Mouse (Mus musculus) midbrain, embryonic 16.5 days (tissue): ENCODE results near the gene Fancd2. TPM values are rescaled to one million over a fixed set of nuclear protein-coding genes. Genes with fewer than 3 reads are reported as not detected.

Source experiments
- ATAC-seq: fragments of 200-750 bp; cut with Nextera tagmentation; 2 replicates; pipeline ENCODE4 v1.8.0; 2017; ENCODE audit warnings: moderate TSS enrichment
- H3K27ac ChIP-seq: fragments of 300-500 bp; sonication (generic); 2 replicates; pipeline ENCODE4 v1.5.1; 2014; ENCODE audit warnings: mild to moderate bottlenecking, low read length, mixed read lengths
- H3K27me3 ChIP-seq: fragments of 300-500 bp; sonication (generic); 2 replicates; pipeline ENCODE4 v1.6.1; 2014; ENCODE audit warnings: low read depth, low read length, mixed read lengths; ENCODE audit not compliant: control insufficient read depth, insufficient read depth
- H3K36me3 ChIP-seq: fragments of 300-500 bp; sonication (generic); 2 replicates; pipeline ENCODE4 v1.6.1; 2014; ENCODE audit warnings: mild to moderate bottlenecking, low read length, moderate library complexity, mixed read lengths; ENCODE audit not compliant: control insufficient read depth, insufficient read depth
- H3K4me1 ChIP-seq: fragments of 300-500 bp; sonication (generic); 2 replicates; pipeline ENCODE4 v1.6.1; 2014; ENCODE audit warnings: mild to moderate bottlenecking, low read length, mixed read lengths; ENCODE audit not compliant: control insufficient read depth, insufficient read depth
- H3K4me2 ChIP-seq: fragments of 300-500 bp; sonication (generic); 2 replicates; pipeline ENCODE4 v1.6.1; 2014; ENCODE audit warnings: mild to moderate bottlenecking, low read length, mixed read lengths
- H3K4me3 ChIP-seq: fragments of 300-500 bp; sonication (generic); 2 replicates; pipeline ENCODE4 v1.5.1; 2014; ENCODE audit warnings: low read depth, mild to moderate bottlenecking, low read length, moderate library complexity, mixed read lengths
- H3K9ac ChIP-seq: fragments of 300-500 bp; sonication (generic); 2 replicates; pipeline ENCODE4 v1.6.1; 2014; ENCODE audit warnings: low read depth, low read length, mixed read lengths
- H3K9me3 ChIP-seq: fragments of 300-500 bp; sonication (generic); replicated peaks from 2 replicates; pipeline ENCODE4 v1.6.1; 2014; ENCODE audit warnings: mild to moderate bottlenecking, low read length, mixed read lengths; ENCODE audit not compliant: control insufficient read depth, poor library complexity, severe bottlenecking
- WGBS: fragments of 180-500 bp; shearing (Covaris S2); extraction: QIAGEN DNeasy Blood & Tissue Kit; methylation state at CpG from one replicate; pipeline ENCODE4 v1.1.7; 2014; 5-methylcytosine and 5-hydroxymethylcytosine counted together
- polyA plus RNA-seq: library from polyadenylated mRNA; unstranded; fragments of >200 nt; fragmentation: Nextera tagmentation; extraction: Ambion mirVana; gene quantifications from 2 replicates; pipeline ENCODE4 v1.2.1, GENCODE M21; 2015

Fancd2 gene
- polyA plus RNA-seq, 1 experiment from 2014 or later: 1.4 TPM

GRCm38 (mm10) chr6:113514600-113514999, 16.9 kb upstream of the Fancd2 start:
- Histone ChIP-seq H3K9ac (no peak overlapping the region), H3K27ac (no peak overlapping the region), H3K9me3 (no peaks in the 10 kb centered on the region), H3K36me3 (peaks cover 52% of the 10 kb centered on the region), H3K27me3 (no peaks in the 10 kb centered on the region), H3K4me1 (no peaks in the 10 kb centered on the region), H3K4me3 (no peak overlapping the region), H3K4me2 (no peak overlapping the region)
- ATAC-seq: no peak
- 96% methylated on average over 3 of the region's 3 CpGs for WGBS

GRCm38 (mm10) chr6:113517434-113518080, 13.9 kb upstream of the Fancd2 start:
- Histone ChIP-seq H3K4me2 (no peak overlapping the region), H3K4me1 (no peaks in the 10 kb centered on the region), H3K9ac (no peak overlapping the region), H3K27me3 (no peaks in the 10 kb centered on the region), H3K36me3 (peaks cover 69% of the 10 kb centered on the region), H3K9me3 (no peaks in the 10 kb centered on the region), H3K4me3 (no peak overlapping the region), H3K27ac (no peak overlapping the region)
- ATAC-seq: no peak
- WGBS: 93% methylated on average over 8 of the region's 8 CpGs

- no peak overlapping the region for H3K4me2 ChIP-seq
- H3K27ac ChIP-seq: no peak overlapping the region
- no peak overlapping the region for H3K9ac ChIP-seq
- no peaks in the 10 kb centered on the region for H3K27me3 ChIP-seq
- H3K9me3 ChIP-seq: no peaks in the 10 kb centered on the region
- no peaks in the 10 kb centered on the region for H3K4me1 ChIP-seq
- WGBS: 82% methylated on average over 1 of the region's 1 CpGs
- no peak overlapping the region for H3K4me3 ChIP-seq
- H3K36me3 ChIP-seq: peaks cover 37% of the 10 kb centered on the region
- ATAC-seq: no peak
Measured at GRCm38 (mm10) chr6:113522310-113522709, 9.2 kb upstream of the Fancd2 start.

DNA sequence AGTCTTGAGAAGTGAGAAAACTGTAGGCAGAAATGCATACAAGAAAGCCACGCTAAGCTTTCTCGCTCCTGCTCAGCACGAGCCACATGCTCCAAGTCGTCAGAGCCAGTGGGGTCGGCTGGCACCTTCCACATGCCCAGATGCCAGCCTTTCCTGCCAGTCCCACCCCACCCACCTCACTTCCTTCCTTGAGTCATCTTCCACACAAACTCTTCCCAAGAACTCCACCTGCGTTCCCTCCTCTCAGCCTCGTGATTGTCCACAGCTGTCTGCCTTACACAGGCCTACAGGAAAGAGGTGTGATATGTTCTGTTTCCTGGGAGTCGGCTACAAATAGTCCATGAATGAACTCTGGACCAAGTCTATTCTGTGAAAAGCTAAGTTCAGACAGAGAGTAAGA, 8.1 kb upstream of the Fancd2 start:
- no peak overlapping the region for H3K4me2 ChIP-seq
- ATAC-seq: no peak
- H3K9me3 ChIP-seq: no peaks in the 10 kb centered on the region
- peaks cover 26% of the 10 kb centered on the region for H3K36me3 ChIP-seq
- no peak overlapping the region for H3K9ac ChIP-seq
- H3K27ac ChIP-seq: no peak overlapping the region
- 92% methylated on average over 8 of the region's 8 CpGs for WGBS
- H3K4me3 ChIP-seq: no peak overlapping the region
- no peaks in the 10 kb centered on the region for H3K27me3 ChIP-seq
- no peaks in the 10 kb centered on the region for H3K4me1 ChIP-seq

GRCm38 (mm10) chr6:113531840-113532404, 440 bp downstream of the Fancd2 start:
- peak overlapping the region; percentile 84 for H3K4me2 ChIP-seq
- H3K4me1 ChIP-seq: peaks cover 20% of the 10 kb centered on the region
- no peaks in the 10 kb centered on the region for H3K27me3 ChIP-seq
- no peaks in the 10 kb centered on the region for H3K36me3 ChIP-seq
- H3K9ac ChIP-seq: peak overlapping the region; percentile 91; the same call in 1 of the 2 replicates
- ATAC-seq: no peak
- no peaks in the 10 kb centered on the region for H3K9me3 ChIP-seq
- peak overlapping the region; percentile 91 for H3K4me3 ChIP-seq
- WGBS: 5% methylated on average over 7 of the region's 7 CpGs
- no peak overlapping the region for H3K27ac ChIP-seq

DNA sequence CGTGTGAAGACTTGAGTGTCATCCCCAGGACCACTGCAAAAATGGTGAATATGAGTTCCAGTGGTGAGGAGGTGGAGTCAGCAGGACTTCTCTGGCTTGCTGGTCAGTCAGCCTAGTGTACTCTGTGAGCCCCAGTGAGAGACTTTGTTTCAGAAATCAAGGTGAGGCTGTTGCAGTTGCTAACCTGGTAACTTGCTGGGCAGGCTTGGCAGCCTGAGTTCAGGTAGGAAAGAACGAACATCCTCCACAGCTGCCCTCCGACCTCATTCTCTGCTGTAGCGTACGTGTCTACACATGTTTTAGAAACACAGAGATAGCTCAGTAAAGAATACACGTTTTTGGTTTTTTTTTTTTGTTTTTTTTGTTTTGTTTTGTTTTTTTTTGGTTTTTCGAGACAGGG, 3.4 kb downstream of the Fancd2 start:
- H3K27me3 ChIP-seq: no peaks in the 10 kb centered on the region
- no peaks in the 10 kb centered on the region for H3K36me3 ChIP-seq
- no peak overlapping the region for H3K4me3 ChIP-seq
- no peak overlapping the region for H3K9ac ChIP-seq
- no peak overlapping the region for H3K27ac ChIP-seq
- no peak overlapping the region for H3K4me2 ChIP-seq
- 88% methylated on average over 7 of the region's 7 CpGs for WGBS
- ATAC-seq: no peak
- H3K4me1 ChIP-seq: peaks cover 12% of the 10 kb centered on the region
- H3K9me3 ChIP-seq: no peaks in the 10 kb centered on the region

- H3K36me3 ChIP-seq: no peaks in the 10 kb centered on the region
- no peaks in the 10 kb centered on the region for H3K9me3 ChIP-seq
- no peak for ATAC-seq
- no peak overlapping the region for H3K9ac ChIP-seq
- H3K4me1 ChIP-seq: no peaks in the 10 kb centered on the region
- no peaks in the 10 kb centered on the region for H3K27me3 ChIP-seq
- no peak overlapping the region for H3K4me3 ChIP-seq
- no peak overlapping the region for H3K27ac ChIP-seq
- H3K4me2 ChIP-seq: no peak overlapping the region
- WGBS: 86% methylated on average over 6 of the region's 6 CpGs
Measured at GRCm38 (mm10) chr6:113541610-113542009, 10.1 kb downstream of the Fancd2 start.

- Histone ChIP-seq H3K4me3 (no peak overlapping the region), H3K36me3 (no peaks in the 10 kb centered on the region), H3K9ac (no peak overlapping the region), H3K4me1 (no peaks in the 10 kb centered on the region), H3K9me3 (no peaks in the 10 kb centered on the region), H3K4me2 (no peak overlapping the region), H3K27me3 (no peaks in the 10 kb centered on the region), H3K27ac (no peak overlapping the region)
- 94% methylated on average over 8 of the region's 12 CpGs for WGBS
- no peak for ATAC-seq
Measured at GRCm38 (mm10) chr6:113543906-113544481, 12.5 kb downstream of the Fancd2 start.

- H3K9ac ChIP-seq: no peak overlapping the region
Measured at GRCm38 (mm10) chr6:113559736-113560135, 28.3 kb downstream of the Fancd2 start.

More at GRCm38 (mm10) chr6:113559736-113560135, 28.3 kb downstream of the Fancd2 start:
- Histone ChIP-seq H3K4me2 (no peak overlapping the region), H3K36me3 (no peaks in the 10 kb centered on the region), H3K27me3 (no peaks in the 10 kb centered on the region), H3K27ac (no peak overlapping the region), H3K4me1 (no peaks in the 10 kb centered on the region), H3K9me3 (no peaks in the 10 kb centered on the region), H3K4me3 (no peak overlapping the region)
- no peak for ATAC-seq
- 52% methylated on average over 6 of the region's 6 CpGs for WGBS
